Mouse (Mus musculus) heart, embryonic 10.5 days (tissue): Measurements from ENCODE around the gene Gnptab. TPM values are rescaled to one million over a fixed set of nuclear protein-coding genes. Genes with fewer than 3 reads are reported as not detected.
"Not testable (repeated sequence)": the region's sequence is repeated elsewhere in the genome, so short reads cannot be mapped to it uniquely, and the experiment has no call there.

Source experiments
- DNase-seq: peaks from one replicate; pipeline ENCODE4 v3.0.0-alpha.2; 2017; ENCODE audit warnings: low spot score
- H3K27ac ChIP-seq: fragments of 300-500 bp; sonication (generic); 2 replicates; pipeline ENCODE4 v1.5.1; 2016; ENCODE audit warnings: mild to moderate bottlenecking
- H3K27me3 ChIP-seq: fragments of 300-500 bp; sonication (generic); 2 replicates; pipeline ENCODE4 v1.6.1; 2016; ENCODE audit warnings: mild to moderate bottlenecking; ENCODE audit not compliant: poor library complexity, insufficient read depth, severe bottlenecking
- H3K36me3 ChIP-seq: fragments of 300-500 bp; sonication (generic); 2 replicates; pipeline ENCODE4 v1.6.1; 2016; ENCODE audit warnings: mild to moderate bottlenecking, moderate library complexity
- H3K4me1 ChIP-seq: fragments of 300-500 bp; sonication (generic); 2 replicates; pipeline ENCODE4 v1.6.1; 2016; ENCODE audit warnings: mild to moderate bottlenecking
- H3K4me3 ChIP-seq: fragments of 300-500 bp; sonication (generic); 2 replicates; pipeline ENCODE4 v1.5.1; 2016; ENCODE audit warnings: mild to moderate bottlenecking, moderate library complexity
- H3K9me3 ChIP-seq: fragments of 300-500 bp; sonication (generic); 2 replicates; pipeline ENCODE4 v1.6.1; 2016; ENCODE audit warnings: mild to moderate bottlenecking, moderate library complexity
- WGBS: fragments of 180-500 bp; shearing (Covaris S2); methylation state at CpG from one replicate; pipeline ENCODE4 v1.1.7; 2016; 5-methylcytosine and 5-hydroxymethylcytosine counted together
- polyA plus RNA-seq: library from polyadenylated mRNA; unstranded; fragments of >200 nt; fragmentation: Nextera tagmentation; extraction: Ambion mirVana; gene quantifications from 2 replicates; pipeline ENCODE4 v1.2.1, GENCODE M21; 2016

The Gnptab gene
- polyA plus RNA-seq, 1 experiment from 2014 or later = 8.2 TPM

- H3K9me3 ChIP-seq = no peaks in the 10 kb centered on the region
- 2% methylated on average over 40 of the region's 47 CpGs for WGBS
- H3K27me3 ChIP-seq = peaks cover 31% of the 10 kb centered on the region
- peaks cover 11% of the 10 kb centered on the region for H3K4me1 ChIP-seq
- peak overlapping the region; percentile 83 for H3K27ac ChIP-seq
- peak overlapping the region; percentile 73 for H3K4me3 ChIP-seq
- no peaks in the 10 kb centered on the region for H3K36me3 ChIP-seq
- no peak for DNase-seq
Measured at GRCm38 (mm10) chr10:88356983-88357559, 21.9 kb upstream of the Gnptab start.

- Histone ChIP-seq H3K27me3 (peaks cover 7% of the 10 kb centered on the region; the same call in 1 of the 2 replicates), H3K27ac (no peak overlapping the region), H3K4me3 (no peak overlapping the region), H3K36me3 (no peaks in the 10 kb centered on the region), H3K4me1 (peaks cover 2% of the 10 kb centered on the region; the same call in 1 of the 2 replicates), H3K9me3 (no peaks in the 10 kb centered on the region)
- 76% methylated on average over 1 of the region's 1 CpGs for WGBS
- no peak for DNase-seq
Measured at GRCm38 (mm10) chr10:88362218-88362617, 16.7 kb upstream of the Gnptab start.

DNA sequence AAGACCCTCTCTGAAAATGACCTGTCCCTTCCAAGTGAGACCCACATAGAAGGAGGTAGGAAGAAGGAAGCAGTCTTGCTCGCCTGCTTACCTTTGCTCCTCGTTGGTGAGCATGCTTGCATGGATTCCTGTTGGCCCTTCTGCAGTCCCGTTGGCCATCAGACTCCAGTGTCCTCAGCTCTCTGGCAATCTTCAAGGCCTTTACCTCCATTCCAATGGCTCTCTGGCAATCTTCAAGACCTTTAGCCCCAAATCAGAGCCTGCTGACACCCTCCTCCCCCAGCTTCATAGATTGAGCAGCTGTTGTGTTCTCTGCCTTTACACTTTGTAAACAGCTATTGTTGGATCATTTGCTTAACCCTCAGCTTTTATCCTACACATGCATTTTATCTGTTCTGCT lies 14.7 kb upstream of the Gnptab start:
- WGBS = 79% methylated on average over 3 of the region's 3 CpGs
- H3K4me1 ChIP-seq = no peaks in the 10 kb centered on the region
- no peaks in the 10 kb centered on the region for H3K36me3 ChIP-seq
- H3K9me3 ChIP-seq = no peaks in the 10 kb centered on the region
- no peaks in the 10 kb centered on the region for H3K27me3 ChIP-seq
- H3K27ac ChIP-seq = no peak overlapping the region
- H3K4me3 ChIP-seq = no peak overlapping the region
- DNase-seq = no peak

- Histone ChIP-seq H3K4me3 (no peak overlapping the region), H3K9me3 (no peaks in the 10 kb centered on the region), H3K36me3 (no peaks in the 10 kb centered on the region), H3K27me3 (no peaks in the 10 kb centered on the region), H3K27ac (no peak overlapping the region), H3K4me1 (no peaks in the 10 kb centered on the region)
- DNase-seq = no peak
- 49% methylated on average over 4 of the region's 4 CpGs for WGBS
Measured at GRCm38 (mm10) chr10:88369233-88369632, 9.7 kb upstream of the Gnptab start.

GRCm38 (mm10) chr10:88371793-88372192 lies 7.1 kb upstream of the Gnptab start:
- H3K4me3 ChIP-seq = no peak overlapping the region
- no peaks in the 10 kb centered on the region for H3K9me3 ChIP-seq
- no peak for DNase-seq
- H3K4me1 ChIP-seq = peaks cover 5% of the 10 kb centered on the region
- H3K27me3 ChIP-seq = no peaks in the 10 kb centered on the region
- H3K36me3 ChIP-seq = no peaks in the 10 kb centered on the region
- H3K27ac ChIP-seq = no peak overlapping the region
- WGBS = 7% methylated on average over 2 of the region's 2 CpGs

- Histone ChIP-seq H3K27me3 (no peaks in the 10 kb centered on the region), H3K9me3 (no peaks in the 10 kb centered on the region), H3K4me1 (peaks cover 5% of the 10 kb centered on the region), H3K27ac (no peak overlapping the region), H3K4me3 (no peak overlapping the region), H3K36me3 (no peaks in the 10 kb centered on the region)
- DNase-seq = no peak
- 79% methylated on average over 4 of the region's 4 CpGs for WGBS
Measured at GRCm38 (mm10) chr10:88372436-88372835, 6.5 kb upstream of the Gnptab start.

GRCm38 (mm10) chr10:88372945-88373344 lies 6.0 kb upstream of the Gnptab start:
- H3K4me3 ChIP-seq, H3K27ac ChIP-seq, H3K4me1 ChIP-seq, H3K27me3 ChIP-seq, H3K9me3 ChIP-seq, DNase-seq, H3K36me3 ChIP-seq: not testable (repeated sequence)
- WGBS = 79% methylated on average over 2 of the region's 2 CpGs

DNA sequence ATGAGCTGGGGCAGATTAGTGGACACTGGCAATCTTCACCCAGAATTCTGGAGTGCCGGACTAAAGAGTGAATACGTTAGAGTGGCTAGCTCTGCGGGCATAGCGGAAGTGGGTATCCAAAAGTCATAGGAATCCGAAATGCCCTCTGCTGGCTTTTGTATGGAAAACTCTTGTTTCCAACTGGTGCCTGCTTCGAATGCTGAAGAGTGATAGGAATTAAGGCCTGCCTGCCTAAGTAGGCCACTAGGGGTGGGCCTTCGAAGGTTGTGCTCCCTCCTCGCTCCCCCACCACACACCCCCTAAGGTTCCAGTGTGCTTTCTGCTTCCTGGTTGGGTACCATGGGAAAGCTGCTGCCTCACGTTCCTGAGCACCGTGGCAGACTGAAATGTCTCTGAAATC lies 3.9 kb upstream of the Gnptab start:
- H3K27me3 ChIP-seq = no peaks in the 10 kb centered on the region
- no peaks in the 10 kb centered on the region for H3K9me3 ChIP-seq
- 20% methylated on average over 10 of the region's 10 CpGs for WGBS
- no peak for DNase-seq
- peaks cover 6% of the 10 kb centered on the region for H3K4me1 ChIP-seq
- no peak overlapping the region for H3K4me3 ChIP-seq
- no peak overlapping the region for H3K27ac ChIP-seq
- H3K36me3 ChIP-seq = no peaks in the 10 kb centered on the region

GRCm38 (mm10) chr10:88376770-88377169 lies 2.2 kb upstream of the Gnptab start:
- no peaks in the 10 kb centered on the region for H3K36me3 ChIP-seq
- H3K4me3 ChIP-seq = no peak overlapping the region
- WGBS = 8% methylated on average over 11 of the region's 11 CpGs
- H3K27me3 ChIP-seq = no peaks in the 10 kb centered on the region
- H3K27ac ChIP-seq = no peak overlapping the region
- H3K4me1 ChIP-seq = peaks cover 17% of the 10 kb centered on the region
- H3K9me3 ChIP-seq = no peaks in the 10 kb centered on the region
- DNase-seq = peak; percentile 87

DNA sequence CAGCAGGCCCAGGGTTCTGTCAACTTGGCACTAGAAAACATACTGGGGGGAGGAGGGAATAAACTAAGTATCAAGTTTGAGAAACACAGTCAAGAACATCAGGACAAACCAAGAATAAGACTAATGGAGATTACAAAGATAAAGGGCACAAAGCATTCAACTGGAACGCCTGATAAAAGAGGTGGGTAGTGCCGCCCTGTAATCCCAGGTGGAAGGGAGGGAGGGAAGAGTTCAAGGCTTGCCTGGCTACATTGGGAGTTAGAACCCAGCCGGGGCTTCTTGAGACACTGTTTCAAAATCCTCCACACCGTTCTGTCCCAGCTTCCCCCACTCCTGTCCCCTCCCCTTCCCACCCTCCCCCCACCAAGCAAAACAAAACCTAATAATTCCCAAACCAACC lies 1.3 kb upstream of the Gnptab start:
- Histone ChIP-seq H3K27ac (no peak overlapping the region), H3K27me3 (no peaks in the 10 kb centered on the region), H3K4me3 (no peak overlapping the region), H3K9me3 (no peaks in the 10 kb centered on the region), H3K4me1 (peaks cover 21% of the 10 kb centered on the region), H3K36me3 (no peaks in the 10 kb centered on the region)
- DNase-seq = no peak
- 69% methylated on average over 4 of the region's 4 CpGs for WGBS

DNA sequence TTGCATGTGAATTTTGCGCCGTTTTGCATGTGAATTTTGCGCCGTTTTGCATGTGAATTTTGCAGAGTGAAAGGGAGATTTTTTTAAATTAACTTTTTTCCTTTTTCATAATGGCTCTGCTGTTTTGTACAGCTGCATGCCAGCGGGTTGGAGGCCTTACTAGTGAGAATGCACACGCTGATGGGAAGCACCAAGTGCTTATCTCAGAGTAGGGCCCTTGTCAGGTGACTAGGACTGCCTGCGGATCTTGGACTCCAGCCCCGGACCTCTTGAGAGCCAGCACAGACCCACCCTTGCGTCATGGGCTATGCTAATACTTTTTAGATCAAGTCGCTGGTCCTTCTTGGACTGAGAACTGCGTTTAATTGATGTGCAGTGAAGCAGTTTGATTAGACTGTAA lies 1.1 kb downstream of the Gnptab start:
- no peaks in the 10 kb centered on the region for H3K27me3 ChIP-seq
- H3K36me3 ChIP-seq = no peaks in the 10 kb centered on the region
- DNase-seq = peak; percentile 84
- no peaks in the 10 kb centered on the region for H3K9me3 ChIP-seq
- peak overlapping the region; percentile 91; the same call in 1 of the 2 replicates for H3K27ac ChIP-seq
- peak overlapping the region; percentile 87 for H3K4me3 ChIP-seq
- H3K4me1 ChIP-seq = peaks cover 24% of the 10 kb centered on the region
- WGBS = 2% methylated on average over 11 of the region's 11 CpGs

DNA sequence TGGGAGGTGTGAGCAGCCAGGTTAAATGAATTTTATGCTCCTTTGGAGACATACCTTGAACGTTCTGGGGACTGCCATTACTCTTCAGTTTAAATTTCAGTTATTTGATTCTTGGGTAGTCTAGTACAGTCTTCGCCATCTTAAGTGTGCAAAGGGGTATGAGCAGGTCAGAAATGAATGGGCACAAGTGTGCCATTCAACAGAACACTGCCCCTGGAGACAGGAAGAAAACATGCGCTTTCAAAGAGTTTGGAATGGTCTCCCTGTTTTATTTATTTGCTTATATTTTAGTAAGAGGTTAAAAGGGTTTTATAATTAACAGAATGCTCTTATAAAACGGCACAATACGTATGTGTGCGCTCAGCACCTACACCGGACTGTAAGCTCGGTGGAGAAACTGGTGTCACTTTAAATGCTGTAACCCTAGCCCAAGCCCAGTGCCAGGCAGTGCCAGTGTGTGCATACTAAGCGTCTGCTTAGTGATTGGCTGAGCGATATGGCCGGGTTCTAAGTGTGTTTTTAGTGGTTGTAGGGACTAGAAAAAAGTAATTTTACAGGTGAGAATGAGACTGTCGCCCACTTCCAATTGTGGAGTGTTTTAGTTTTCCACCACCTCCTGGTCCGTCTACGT lies 1.6 kb downstream of the Gnptab start:
- DNase-seq = no peak
- 59% methylated on average over 14 of the region's 14 CpGs for WGBS
- no peaks in the 10 kb centered on the region for H3K27me3 ChIP-seq
- peaks cover 23% of the 10 kb centered on the region for H3K4me1 ChIP-seq
- no peaks in the 10 kb centered on the region for H3K9me3 ChIP-seq
- no peaks in the 10 kb centered on the region for H3K36me3 ChIP-seq
- peak overlapping the region; percentile 87 for H3K4me3 ChIP-seq
- no peak overlapping the region for H3K27ac ChIP-seq

- Histone ChIP-seq H3K4me3 (no peak overlapping the region), H3K36me3 (no peaks in the 10 kb centered on the region), H3K27ac (no peak overlapping the region), H3K9me3 (no peaks in the 10 kb centered on the region), H3K4me1 (peaks cover 31% of the 10 kb centered on the region), H3K27me3 (no peaks in the 10 kb centered on the region)
- no peak for DNase-seq
- WGBS = 80% methylated on average over 4 of the region's 4 CpGs
Measured at GRCm38 (mm10) chr10:88381286-88381685, 2.4 kb downstream of the Gnptab start.

DNA sequence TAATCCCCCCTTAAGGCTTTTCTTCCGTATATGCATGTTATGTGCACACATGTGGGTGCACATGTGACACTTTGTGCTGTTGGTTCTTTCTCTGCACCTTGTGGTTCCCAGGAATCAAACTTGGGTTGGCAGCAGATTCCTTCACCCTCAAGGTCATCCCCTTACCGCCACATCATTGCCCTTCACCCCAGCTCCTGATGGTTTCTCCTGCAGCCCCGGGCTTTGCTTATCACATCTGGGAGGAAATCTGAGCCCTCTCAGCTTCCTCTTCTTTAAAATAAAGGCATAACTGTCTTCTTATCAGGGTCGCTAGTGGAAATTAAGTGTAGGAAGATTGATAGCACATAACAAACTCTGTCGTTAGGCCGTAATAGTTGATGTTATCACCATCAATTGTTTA lies 3.1 kb downstream of the Gnptab start:
- H3K27ac ChIP-seq = no peak overlapping the region
- WGBS = 34% methylated on average over 6 of the region's 6 CpGs
- H3K27me3 ChIP-seq = no peaks in the 10 kb centered on the region
- no peaks in the 10 kb centered on the region for H3K36me3 ChIP-seq
- peaks cover 33% of the 10 kb centered on the region for H3K4me1 ChIP-seq
- H3K9me3 ChIP-seq = no peaks in the 10 kb centered on the region
- H3K4me3 ChIP-seq = no peak overlapping the region
- DNase-seq = no peak
